Mouse (Mus musculus) bone marrow, adult 2 months (tissue): ENCODE data around the gene Ndufs2. TPM values are rescaled to one million over a fixed set of nuclear protein-coding genes. Genes with fewer than 3 reads are reported as not detected.
A peak's percentile ranks its signal among the peaks of the same experiment; 100 is the strongest.

Source experiments
- H3K27ac ChIP-seq: fragments of 200-500 bp; 2 replicates; pipeline ENCODE4 v1.5.1; 2012; ENCODE audit warnings: low read depth, mild to moderate bottlenecking, control low read depth, inconsistent platforms, low read length; ENCODE audit not compliant: control insufficient read depth, poor library complexity, insufficient read depth
- H3K4me1 ChIP-seq: fragments of 200-500 bp; 2 replicates; pipeline ENCODE4 v1.6.1; 2011; ENCODE audit warnings: low read length; ENCODE audit not compliant: control insufficient read depth, insufficient read depth
- H3K4me3 ChIP-seq: fragments of 200-500 bp; replicated peaks from 2 replicates; pipeline ENCODE3; 2011; ENCODE audit warnings: mild to moderate bottlenecking, low read depth, low read length, control low read depth; ENCODE audit not compliant: control insufficient read depth
- CTCF ChIP-seq: fragments of 200-500 bp; IDR thresholded peaks from 2 replicates; pipeline ENCODE4 v1.5.1; 2011; ENCODE audit warnings: low read length, control low read depth; ENCODE audit not compliant: control insufficient read depth, insufficient read depth
- POLR2A ChIP-seq: fragments of 200-500 bp; IDR thresholded peaks from 2 replicates; pipeline ENCODE4 v1.6.1; 2011; ENCODE audit warnings: low read depth, mild to moderate bottlenecking, control low read depth, low read length, borderline replicate concordance; ENCODE audit not compliant: control insufficient read depth
- WGBS: fragments of 180-500 bp; shearing (Covaris S2); methylation state at CpG from one replicate; pipeline ENCODE4 v1.1.7; 2018; 5-methylcytosine and 5-hydroxymethylcytosine counted together
- polyA plus RNA-seq: library from polyadenylated mRNA; stranded (reverse); fragments of >200 nt; gene quantifications from 2 replicates; pipeline ENCODE4 v1.2.4, GENCODE M21; 2011; ENCODE audit warnings: low replicate concordance; ENCODE audit not compliant: missing spikeins, insufficient read depth, insufficient read length

The Ndufs2 gene
- polyA plus RNA-seq, 1 experiment = 109 TPM

GRCm38 (mm10) chr1:171224857-171225256 is 26.3 kb downstream of the Ndufs2 start, which contains the start of gene Apoa2:
TSS of gene Apoa2 (plus strand) at chr1:171225054.
- Histone ChIP-seq H3K4me3 (no peak within 1 kb of the TSS), H3K4me1 (peaks cover 3% of the 10 kb centered on the region), H3K27ac (no peak within 1 kb of the TSS)
- 88% methylated on average over 5 of the region's 5 CpGs for WGBS
- no peak for TF ChIP-seq CTCF
- TF ChIP-seq POLR2A = no peak

DNA sequence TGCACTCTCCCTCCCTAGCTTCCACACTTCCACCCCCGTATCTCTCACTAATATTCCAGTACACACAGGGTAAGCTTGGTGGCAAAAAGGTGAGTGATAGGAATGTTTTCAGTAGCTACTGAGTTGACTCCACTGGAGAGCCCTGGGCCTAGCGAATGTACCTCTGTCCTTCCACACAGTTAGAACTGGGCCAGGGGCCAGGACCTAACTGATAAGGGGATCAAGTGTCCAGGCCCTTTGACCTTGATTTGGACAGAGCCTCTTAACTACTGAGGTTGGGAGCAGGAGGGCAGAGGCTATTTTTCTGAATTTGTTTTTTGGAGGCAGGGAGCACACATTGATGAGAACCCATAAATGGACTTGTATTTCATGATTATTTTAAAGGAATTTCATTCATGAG is 27.4 kb downstream of the Ndufs2 start:
- peaks cover 3% of the 10 kb centered on the region for H3K4me1 ChIP-seq
- no peak overlapping the region for H3K4me3 ChIP-seq
- TF ChIP-seq CTCF = no peak
- TF ChIP-seq POLR2A = no peak
- no peak overlapping the region for H3K27ac ChIP-seq
- WGBS = 78% methylated on average over 2 of the region's 2 CpGs

GRCm38 (mm10) chr1:171223168-171223567 is 28.0 kb downstream of the Ndufs2 start:
- peaks cover 3% of the 10 kb centered on the region for H3K4me1 ChIP-seq
- WGBS = 61% methylated on average over 6 of the region's 6 CpGs
- peak overlapping the region; percentile 39 for H3K4me3 ChIP-seq
- TF ChIP-seq POLR2A (no peak), CTCF (no peak)
- H3K27ac ChIP-seq = peak overlapping the region; percentile 28; the same call in 1 of the 2 replicates

- 2% methylated on average over 28 of the region's 28 CpGs for WGBS
- Histone ChIP-seq H3K4me3 (peak within 1 kb of the TSS; percentile 70), H3K27ac (peak within 1 kb of the TSS; percentile 28), H3K4me1 (peaks cover 3% of the 10 kb centered on the region)
- TF ChIP-seq CTCF = peak; percentile 8; the same call in 1 of the 2 replicates
- no peak for TF ChIP-seq POLR2A
Measured at GRCm38 (mm10) chr1:171222238-171223155, 28.7 kb downstream of the Ndufs2 start, which contains the start of gene Tomm40l. TSS of gene Tomm40l (minus strand) at chr1:171222514.

GRCm38 (mm10) chr1:171221281-171222193 is 29.7 kb downstream of the Ndufs2 start:
- H3K27ac ChIP-seq = no peak overlapping the region
- H3K4me3 ChIP-seq = peak overlapping the region; percentile 70
- peaks cover 3% of the 10 kb centered on the region for H3K4me1 ChIP-seq
- 8% methylated on average over 22 of the region's 22 CpGs for WGBS
- TF ChIP-seq POLR2A = no peak
- no peak for TF ChIP-seq CTCF

DNA sequence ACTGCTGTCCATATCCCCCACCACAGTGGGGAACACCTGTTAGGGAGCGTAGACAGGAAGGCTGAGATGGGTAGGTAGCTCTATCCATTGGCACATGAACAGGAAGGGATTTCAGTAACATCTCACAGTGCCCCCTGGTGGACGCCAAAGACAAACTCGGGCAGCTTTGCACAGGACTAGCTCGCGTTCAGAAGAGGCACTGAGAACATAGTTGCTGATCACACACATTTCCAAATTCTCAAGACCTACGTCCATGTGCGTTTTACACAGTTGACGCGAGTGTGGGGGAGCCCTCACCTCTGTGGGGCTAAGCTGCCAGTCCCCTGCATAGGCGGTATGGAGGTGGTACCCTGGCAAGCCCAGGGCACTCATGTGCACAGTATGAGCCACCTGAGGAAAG is 30.3 kb downstream of the Ndufs2 start:
- H3K4me3 ChIP-seq = no peak overlapping the region
- H3K27ac ChIP-seq = no peak overlapping the region

DNA sequence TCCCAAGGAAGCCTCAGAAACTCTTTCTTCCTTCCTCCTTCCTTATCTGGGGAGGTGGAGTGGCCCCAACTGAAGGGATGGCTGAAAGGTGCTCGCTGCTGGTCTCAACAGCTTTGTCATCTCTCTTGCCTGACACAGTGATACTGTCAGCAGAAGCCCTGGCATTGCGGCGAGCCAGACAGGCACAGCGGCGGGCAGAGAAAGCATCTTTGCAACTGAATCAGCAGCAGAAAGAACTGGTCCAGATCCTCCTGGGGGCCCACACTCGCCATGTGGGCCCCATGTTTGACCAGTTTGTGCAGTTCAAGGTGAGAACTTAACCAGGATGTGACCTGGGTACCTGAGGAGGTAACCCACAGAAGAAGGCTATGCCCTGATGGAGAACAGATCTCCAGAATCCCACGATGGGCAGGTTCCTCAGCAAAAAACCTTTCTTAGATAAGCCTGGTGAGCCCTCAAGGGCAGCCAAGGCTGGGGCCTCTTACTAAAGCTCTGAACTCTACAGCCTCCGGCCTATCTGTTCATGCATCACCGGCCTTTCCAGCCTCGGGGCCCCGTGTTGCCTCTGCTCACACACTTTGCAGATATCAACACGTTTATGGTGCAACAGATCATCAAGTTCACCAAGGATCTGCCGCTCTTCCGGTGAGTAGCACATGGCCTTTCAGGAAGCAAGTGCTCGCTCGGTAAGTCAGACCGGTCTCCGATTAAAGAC is 34.8 kb downstream of the Ndufs2 start:
- TF ChIP-seq POLR2A (no peak), CTCF (no peak)
- peaks cover 1% of the 10 kb centered on the region; the same call in 1 of the 2 replicates for H3K4me1 ChIP-seq
- H3K27ac ChIP-seq = no peak overlapping the region
- WGBS = 69% methylated on average over 18 of the region's 18 CpGs
- no peak overlapping the region for H3K4me3 ChIP-seq

More for the DNA sequence above, 30.3 kb downstream of the Ndufs2 start:
- H3K4me1 ChIP-seq = peaks cover 3% of the 10 kb centered on the region
- 10% methylated on average over 10 of the region's 10 CpGs for WGBS
- TF ChIP-seq CTCF (peak; percentile 88), POLR2A (no peak)
